Mouse (Mus musculus) c-Kit-positive CD71-positive TER-119-positive erythroid progenitor cells, embryonic 14.5 days (primary cell): Measurements from ENCODE around the gene Usp19.

ENCODE experiments used
- DNase-seq: peaks from one replicate; pipeline ENCODE4 v3.0.0-alpha.2; 2013; ENCODE audit warnings: low spot score

The Usp19 gene

DNA sequence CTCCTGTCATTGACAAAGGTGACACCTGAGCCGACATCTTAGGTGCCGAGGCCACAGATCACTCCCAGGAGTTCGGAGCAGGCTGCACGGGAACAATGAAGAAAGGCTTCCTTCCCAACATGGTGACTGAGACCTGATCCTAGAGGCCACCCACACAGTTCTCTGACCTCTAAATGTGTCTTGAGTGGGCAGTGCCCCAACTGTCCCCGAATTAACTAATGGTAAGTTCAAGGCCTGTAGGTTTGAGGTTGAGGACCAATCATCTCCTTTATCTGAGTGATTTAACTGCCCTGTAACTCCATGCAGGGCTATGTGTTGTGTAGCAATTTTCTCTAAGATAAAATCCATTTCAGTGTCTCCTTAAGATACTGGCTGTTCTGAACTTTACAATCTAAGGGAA lies 21.0 kb upstream of the Usp19 start:
- no peak for DNase-seq

- no peak for DNase-seq
These were observed 20.6 kb upstream of the Usp19 start for GRCm38 (mm10) chr9:108469845-108470244.

- DNase-seq = no peak
These were observed 15.9 kb upstream of the Usp19 start for GRCm38 (mm10) chr9:108474528-108474927.

- no peak for DNase-seq
These were observed 11.7 kb upstream of the Usp19 start for GRCm38 (mm10) chr9:108478638-108479156.

- no peak for DNase-seq
These were observed 11.2 kb upstream of the Usp19 start for GRCm38 (mm10) chr9:108479241-108479640.

DNA sequence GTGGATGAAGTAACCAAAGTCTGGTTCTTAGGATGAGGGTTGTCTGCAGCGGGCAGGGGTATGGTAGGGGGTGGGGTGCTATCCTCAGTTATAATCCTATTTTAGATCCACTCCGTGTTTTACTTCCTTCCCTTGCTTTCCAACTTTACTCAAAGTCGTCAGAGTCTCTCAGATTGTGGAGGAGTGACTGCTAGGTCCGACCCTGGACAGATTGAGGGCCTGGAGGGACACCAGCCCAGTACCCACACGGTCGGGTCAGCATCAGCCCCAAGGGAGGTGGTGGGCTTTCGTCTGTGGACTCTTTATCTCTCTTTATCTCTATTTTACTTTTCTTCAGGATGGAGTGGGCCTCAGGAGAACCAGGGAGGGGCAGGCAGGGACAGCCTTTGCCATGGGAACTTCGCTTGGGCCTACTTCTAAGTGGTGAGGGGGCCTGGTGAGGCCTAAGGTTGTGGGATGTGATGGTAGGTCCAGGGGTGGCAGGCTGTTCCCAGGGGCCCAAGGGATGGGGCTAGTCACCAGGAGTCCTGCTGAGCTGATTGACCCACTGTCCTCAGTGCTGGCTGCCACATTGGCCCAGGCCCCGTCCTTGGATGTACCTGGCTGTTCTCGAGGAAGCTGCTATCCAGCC lies 10.6 kb upstream of the Usp19 start, which contains the start of gene Lamb2:
TSS of gene Lamb2 (plus strand) at position 16 of the 631 bp plus-strand sequence.
- DNase-seq = no peak

DNA sequence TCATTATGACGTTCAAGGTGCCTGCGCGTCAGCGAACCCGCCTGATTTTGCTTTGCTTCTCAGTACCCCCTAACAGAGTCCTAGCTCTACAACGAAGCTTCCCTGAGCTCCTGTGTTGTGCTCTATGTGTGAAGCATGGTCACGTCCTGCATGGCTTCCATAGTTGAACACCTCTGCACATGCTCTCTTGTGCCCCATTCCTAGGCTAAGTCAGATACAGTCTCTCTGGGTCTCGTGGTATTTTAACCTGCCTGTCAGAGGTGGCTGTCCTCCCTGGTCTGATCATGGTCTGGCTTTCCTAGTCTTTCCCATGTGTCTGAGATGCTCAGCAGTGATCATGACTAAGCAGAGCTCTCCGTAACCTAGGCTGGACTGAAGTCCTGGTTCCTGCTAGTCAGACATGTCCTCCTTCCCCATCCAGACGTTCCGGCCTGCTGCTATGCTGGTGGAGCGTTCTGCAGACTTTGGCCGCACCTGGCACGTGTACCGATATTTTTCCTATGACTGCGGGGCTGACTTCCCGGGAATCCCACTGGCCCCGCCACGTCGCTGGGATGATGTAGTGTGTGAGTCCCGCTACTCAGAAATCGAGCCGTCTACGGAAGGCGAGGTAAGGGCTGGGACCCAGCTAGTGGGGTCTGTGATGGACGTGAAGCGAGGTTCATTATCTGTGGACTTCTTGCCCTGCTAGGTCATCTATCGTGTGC lies 9.4 kb upstream of the Usp19 start:
- no peak for DNase-seq

DNA sequence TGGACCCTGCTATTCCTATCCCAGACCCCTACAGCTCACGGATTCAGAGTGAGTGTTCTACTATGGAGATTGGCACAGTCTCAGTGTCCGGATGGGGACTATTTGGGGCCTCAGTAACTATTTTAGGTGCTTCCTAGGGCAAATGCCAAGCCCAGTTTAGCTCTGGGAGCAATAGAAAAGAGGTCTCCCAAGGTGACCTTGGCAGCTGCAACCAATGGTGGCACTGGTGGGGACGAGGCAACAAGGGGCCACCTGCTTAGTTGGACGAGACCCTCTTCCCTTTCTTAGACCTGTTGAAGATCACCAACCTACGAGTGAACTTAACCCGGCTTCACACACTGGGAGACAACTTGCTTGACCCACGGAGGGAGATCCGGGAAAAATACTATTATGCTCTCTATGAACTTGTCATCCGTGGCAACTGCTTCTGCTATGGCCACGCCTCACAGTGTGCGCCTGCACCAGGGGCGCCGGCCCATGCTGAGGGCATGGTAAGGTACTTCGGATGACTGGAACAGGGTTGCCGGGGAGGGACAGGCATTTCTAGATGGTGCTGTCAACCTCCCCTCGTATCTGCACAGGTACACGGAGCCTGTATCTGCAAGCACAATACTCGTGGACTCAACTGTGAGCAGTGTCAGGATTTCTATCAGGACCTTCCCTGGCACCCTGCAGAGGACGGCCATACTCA lies 8.7 kb upstream of the Usp19 start:
- DNase-seq = no peak

DNA sequence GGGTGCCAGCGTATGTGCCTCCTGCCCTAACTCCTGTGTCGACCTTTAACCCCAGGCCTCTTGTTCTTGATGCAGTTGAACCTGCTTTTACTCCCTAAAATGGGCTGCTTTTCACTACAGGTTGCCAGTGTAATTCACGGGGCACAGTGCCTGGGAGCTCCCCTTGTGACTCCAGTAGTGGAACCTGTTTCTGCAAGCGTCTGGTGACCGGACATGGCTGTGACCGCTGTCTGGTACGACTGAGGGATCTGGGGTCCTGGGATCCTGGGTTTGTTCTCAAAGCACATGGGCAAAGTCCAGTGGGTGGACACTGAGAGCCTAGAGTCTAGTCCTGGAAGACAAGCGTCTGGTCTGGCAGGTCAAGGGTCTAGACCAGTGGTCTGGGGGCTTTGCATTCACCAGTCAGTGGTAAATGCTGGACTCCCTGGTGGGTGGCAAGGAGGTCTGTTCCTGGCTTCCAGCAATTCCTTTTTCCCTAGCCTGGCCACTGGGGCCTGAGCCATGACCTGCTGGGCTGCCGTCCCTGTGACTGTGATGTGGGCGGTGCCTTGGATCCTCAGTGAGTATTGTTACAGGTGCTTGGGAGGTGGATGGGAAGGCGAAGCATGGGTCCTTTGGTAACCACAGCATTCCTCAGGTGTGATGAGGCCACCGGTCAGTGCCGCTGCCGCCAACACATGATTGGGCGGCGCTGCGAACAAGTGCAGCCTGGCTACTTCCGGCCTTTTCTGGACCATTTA lies 7.2 kb upstream of the Usp19 start:
- no peak for DNase-seq

DNA sequence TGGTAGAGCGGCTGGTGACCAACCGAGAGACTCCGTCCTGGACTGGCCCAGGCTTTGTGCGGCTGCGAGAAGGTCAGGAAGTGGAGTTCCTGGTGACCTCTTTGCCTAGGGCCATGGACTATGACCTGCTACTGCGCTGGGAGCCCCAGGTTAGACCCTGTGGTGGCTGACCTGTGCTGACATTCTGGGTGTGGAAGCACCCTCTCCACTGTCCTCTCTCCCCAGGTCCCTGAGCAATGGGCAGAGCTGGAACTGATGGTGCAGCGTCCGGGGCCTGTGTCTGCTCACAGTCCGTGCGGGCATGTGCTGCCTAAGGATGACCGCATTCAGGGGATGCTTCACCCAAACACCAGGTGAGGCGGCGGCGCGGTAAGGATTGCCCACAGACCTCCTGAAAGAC lies 6.4 kb upstream of the Usp19 start:
- no peak for DNase-seq

DNA sequence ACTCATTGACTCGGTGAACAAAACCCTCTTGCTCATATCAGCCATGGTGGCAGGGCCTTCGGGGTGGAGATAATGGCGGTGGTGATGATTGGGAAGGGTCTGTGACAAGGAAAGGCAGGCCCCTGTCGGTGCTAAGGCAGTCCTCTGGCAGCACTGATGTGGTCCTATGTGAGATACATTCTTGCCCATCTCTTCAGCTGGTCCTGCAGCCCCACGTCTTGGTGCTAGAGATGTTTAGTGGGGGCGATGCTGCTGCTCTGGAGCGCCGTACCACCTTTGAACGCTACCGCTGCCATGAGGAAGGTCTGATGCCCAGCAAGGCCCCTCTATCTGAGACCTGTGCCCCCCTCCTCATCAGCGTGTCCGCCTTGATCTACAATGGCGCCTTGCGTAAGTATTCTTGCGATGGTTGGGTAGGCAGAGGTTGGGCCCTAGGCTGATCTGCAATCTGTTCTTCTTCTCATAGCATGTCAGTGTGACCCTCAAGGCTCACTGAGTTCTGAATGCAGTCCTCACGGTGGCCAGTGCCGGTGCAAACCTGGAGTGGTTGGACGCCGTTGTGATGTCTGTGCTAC lies 5.0 kb upstream of the Usp19 start:
- DNase-seq = no peak

DNA sequence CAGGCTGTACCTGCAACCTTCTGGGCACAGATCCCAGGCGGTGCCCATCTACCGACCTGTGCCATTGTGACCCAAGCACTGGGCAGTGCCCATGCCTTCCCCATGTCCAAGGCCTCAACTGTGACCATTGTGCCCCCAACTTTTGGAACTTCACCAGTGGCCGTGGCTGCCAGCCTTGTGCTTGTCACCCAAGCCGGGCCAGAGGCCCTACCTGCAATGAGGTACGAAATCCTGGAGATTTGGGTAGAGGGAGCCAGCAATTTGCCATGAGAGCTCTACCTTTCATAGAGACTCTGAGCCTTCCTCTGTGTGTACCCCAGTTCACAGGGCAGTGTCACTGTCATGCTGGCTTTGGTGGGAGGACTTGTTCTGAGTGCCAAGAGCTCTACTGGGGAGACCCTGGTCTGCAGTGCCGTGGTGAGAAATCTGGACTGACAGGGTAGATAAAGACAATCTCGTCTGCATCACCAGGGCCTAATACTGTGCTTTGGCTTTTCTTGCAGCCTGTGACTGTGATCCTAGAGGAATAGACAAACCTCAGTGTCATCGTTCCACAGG lies 3.4 kb upstream of the Usp19 start:
- DNase-seq = no peak

DNA sequence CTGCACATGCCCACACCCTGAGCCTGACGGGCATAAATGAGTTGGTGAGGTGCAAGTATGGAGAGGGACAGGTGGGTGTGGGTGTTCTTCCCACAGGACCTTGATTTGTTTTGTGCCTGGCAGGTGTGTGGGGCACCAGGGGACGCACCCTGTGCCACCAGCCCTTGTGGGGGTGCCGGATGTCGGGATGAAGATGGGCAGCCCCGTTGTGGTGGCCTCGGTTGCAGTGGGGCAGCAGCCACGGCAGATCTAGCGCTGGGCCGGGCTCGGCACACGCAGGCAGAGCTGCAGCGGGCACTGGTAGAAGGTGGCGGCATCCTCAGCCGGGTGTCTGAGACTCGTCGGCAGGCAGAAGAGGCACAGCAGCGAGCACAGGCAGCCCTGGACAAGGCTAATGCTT lies 2.0 kb upstream of the Usp19 start:
- no peak for DNase-seq

- DNase-seq = no peak
These were observed 1.2 kb upstream of the Usp19 start for GRCm38 (mm10) chr9:108489215-108489614.

DNA sequence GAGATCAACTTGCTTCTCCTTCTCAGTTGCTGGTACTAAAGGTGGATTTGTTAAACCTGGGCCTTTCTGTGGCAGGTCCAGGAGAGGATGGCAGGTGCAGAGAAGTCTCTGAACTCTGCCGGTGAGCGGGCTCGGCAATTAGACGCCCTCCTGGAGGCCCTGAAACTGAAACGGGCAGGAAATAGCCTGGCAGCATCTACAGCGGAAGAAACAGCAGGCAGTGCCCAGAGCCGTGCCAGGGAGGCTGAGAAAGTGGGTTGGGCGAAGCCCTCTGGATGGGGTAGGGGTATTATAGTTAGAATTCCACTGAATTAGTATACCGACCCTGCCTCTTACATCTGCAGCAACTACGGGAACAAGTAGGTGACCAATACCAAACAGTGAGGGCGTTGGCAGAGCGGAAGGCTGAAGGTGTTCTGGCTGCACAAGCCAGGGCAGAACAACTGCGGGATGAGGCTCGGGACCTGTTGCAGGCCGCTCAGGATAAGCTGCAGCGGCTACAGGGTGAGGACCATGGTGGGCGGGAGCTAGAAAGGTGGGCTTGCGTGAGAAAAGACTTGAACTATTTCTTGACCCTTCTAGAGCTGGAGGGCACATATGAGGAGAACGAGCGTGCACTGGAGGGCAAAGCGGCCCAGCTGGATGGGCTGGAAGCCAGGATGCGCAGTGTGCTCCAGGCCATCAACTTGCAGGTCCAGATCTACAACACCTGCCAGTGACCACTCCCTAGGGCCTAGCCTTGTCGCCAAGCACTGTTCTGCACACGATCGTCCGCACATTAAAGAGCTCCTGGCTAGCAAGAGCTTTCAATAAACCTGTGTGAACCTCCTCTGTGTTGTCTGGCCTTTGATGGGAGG lies 472 bp upstream of the Usp19 start:
- DNase-seq = no peak

GRCm38 (mm10) chr9:108491286-108491580 lies 831 bp downstream of the Usp19 start:
- no peak for DNase-seq

DNA sequence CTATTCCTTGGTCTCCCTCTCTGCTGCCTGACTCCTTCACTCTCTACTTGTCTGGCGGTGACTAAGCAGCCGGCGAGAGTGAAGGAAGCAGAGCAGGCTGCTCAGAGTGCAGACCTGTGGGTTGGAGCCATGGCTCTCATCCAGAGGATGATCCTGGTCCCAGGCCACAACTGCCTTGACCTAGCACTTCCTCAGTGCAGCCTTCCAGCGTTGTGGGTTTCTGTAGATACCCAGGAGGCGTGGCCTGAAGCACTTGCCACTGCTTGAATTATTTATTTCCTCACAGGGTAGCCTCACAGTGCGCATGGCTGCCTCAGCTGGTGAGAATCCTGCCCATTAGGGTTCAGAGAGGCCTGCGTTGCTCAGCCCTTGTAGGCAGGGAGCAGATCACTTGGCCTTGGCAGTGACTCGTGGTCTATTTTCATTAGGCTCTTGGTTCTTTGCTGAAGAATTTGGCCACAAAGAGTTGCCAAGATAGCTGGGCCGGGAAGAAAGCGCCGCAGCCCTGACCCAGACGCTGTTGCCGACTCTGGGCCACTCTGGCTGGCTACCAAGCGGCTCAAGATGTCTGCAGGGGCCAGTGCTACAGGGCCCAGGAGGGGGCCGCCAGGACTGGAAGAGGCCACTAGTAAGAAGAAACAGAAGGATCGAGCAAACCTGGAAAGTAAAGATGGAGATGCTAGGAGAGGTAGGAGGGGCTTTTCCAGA lies 1.8 kb downstream of the Usp19 start:
- no peak for DNase-seq

DNA sequence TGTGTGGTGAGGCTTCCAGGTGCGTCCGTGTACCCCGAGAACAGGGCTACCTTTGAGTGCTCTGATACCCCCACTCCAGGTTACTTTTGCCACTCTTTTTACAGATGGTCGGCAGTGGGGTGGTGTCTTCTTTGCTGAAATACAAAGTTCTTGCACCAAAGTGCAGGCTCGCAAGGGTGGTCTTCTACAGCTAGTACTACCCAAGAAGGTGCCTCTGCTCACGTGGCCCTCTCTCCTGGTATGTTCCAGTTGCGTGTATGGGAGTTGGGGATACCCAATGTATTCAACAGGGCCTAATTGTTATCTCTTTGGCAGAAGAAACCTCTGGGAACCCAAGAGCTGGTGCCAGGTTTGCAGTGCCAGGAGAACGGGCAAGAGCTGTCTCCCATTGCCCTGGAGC lies 2.8 kb downstream of the Usp19 start:
- DNase-seq = no peak

GRCm38 (mm10) chr9:108494146-108494825 lies 3.9 kb downstream of the Usp19 start:
- DNase-seq = no peak

- DNase-seq = no peak
These were observed 4.5 kb downstream of the Usp19 start for GRCm38 (mm10) chr9:108494905-108495304.
